Mouse (Mus musculus) stomach, postnatal 0 days (tissue): ENCODE measurements at regions not wholly inside any gene's neighbourhood (a gene's known extent, or its start where the extent isn't known, plus 50 kb on each side); places are given as distances from the start of the nearest gene placed in this dataset.

Source experiments
- CTCF ChIP-seq: IDR thresholded peaks from 2 replicates; pipeline ENCODE4 v1.5.1; 2016; ENCODE audit warnings: antibody characterized with exemption, low read depth, mild to moderate bottlenecking, moderate library complexity
- EP300 ChIP-seq: optimal IDR thresholded peaks from 2 replicates; pipeline ENCODE3; 2016; ENCODE audit warnings: antibody characterized with exemption

DNA sequence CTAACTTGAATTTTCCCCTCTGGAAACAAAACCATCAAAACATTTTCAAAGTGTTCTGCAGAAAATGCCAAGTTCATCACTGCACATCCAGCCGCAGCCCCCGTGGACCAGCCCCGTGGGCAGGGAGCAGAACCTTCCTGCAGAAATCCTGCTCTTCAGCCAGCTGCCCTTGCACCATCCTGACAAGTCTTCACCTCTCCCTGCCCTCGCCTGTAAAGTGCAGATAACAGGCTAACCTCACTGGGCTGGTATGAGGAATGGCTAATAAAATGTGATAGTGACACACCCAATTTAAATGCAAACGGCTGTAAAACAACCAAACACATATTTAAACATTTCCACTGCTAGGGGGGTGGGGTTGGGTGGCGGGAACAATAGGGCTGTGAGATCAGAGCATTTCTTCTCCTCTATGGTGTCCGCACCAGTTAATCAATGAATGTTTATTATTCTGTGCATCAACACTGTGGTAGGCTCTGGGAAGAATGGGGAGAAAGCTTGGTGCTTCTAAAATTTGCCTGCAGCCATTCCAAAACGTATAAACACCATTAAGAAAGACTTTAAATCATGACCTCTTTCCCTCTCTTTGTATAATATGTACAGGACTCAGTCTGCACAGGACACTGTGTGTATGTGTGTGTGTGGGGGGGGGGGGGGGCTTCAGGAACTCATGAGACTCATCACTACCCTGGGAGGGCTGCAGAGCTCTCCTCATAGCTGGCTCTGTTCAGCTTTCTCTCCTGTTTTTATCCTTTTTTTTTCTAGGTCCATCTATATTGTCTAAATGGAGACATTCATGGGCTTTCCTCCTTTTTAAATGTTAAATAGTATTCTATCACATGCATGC, 215.1 kb upstream of the Klf3 start:
- TF ChIP-seq CTCF (no peak), EP300 (no peak)
